Comparison of ENCODE assay signal across 13 mouse cellular contexts in genomic region chr17:63607021-63607751, GRCm38 (mm10).
DNase-seq lines count a peak whose midpoint lies in the region; ATAC-seq and TF ChIP-seq lines count a peak whose summit lies in the region.
"Had no signal": no experiment of that assay in that cellular context is flagged by ENCODE, and none has a peak within 500 bp of the region (broad histone marks: within the 10 kb centered on the region; RNA-seq: fewer than 3 reads in every experiment).

No protein-coding gene starts in this region.

- H3K4me3 ChIP-seq in lung, postnatal 0 days (ENCODE audit: low read depth, low read length) = no peak overlapping the region
- H3K4me3 ChIP-seq in forebrain, embryonic 16.5 days (replicated peaks; ENCODE audit: low read length) = no peak overlapping the region
- H3K4me3 ChIP-seq: heart, embryonic 15.5 days; left cerebral cortex, adult 2 months; limb, embryonic 12.5 days had no signal

- 55% methylated on average over 7 of the region's 7 CpGs for WGBS in lung, postnatal 0 days
- 16% methylated on average over 7 of the region's 7 CpGs for WGBS in forebrain, embryonic 16.5 days

- H3K9ac ChIP-seq in lung, postnatal 0 days (replicated peaks; ENCODE audit: low read depth) = no peak overlapping the region
- H3K9ac ChIP-seq in forebrain, embryonic 16.5 days (replicated peaks; ENCODE audit: low read depth, low read length) = no peak overlapping the region
- H3K9ac ChIP-seq: heart, embryonic 15.5 days; limb, embryonic 12.5 days had no signal

- no peak overlapping the region for H3K27ac ChIP-seq in lung, postnatal 0 days (ENCODE audit: low read length)
- 0 out of 2 replicates have a peak overlapping the region, but pooled peaks have one; percentile 15 for H3K27ac ChIP-seq in forebrain, embryonic 16.5 days (ENCODE audit: low read length)
- H3K27ac ChIP-seq: heart, embryonic 15.5 days; left cerebral cortex, adult 2 months; limb, embryonic 12.5 days had no signal

- ATAC-seq in lung, postnatal 0 days = peak; percentile 70
- peak; percentile 52 for ATAC-seq in forebrain, embryonic 16.5 days

- DNase-seq in lung, postnatal 0 days (ENCODE audit: low spot score) = peak; percentile 44
- no peak for DNase-seq in lung, postnatal 14 days
- DNase-seq in cerebellum, adult 11 months = peak; percentile 45
- peak; percentile 30 for DNase-seq in cerebellum, postnatal 10 days
- no peak for DNase-seq in gastrocnemius, postnatal 4 days (ENCODE audit: low spot score in 2 of 2)
- no peak for DNase-seq in right cerebral cortex, postnatal 4 days
- DNase-seq: adrenal gland, postnatal 14 days; kidney, adult 9 months; right cerebral cortex, adult 18-20 months had no signal

- 0 out of 2 replicates have a peak, but pooled peaks have one; percentile 12 for TF ChIP-seq EP300 in lung, postnatal 0 days (IDR thresholded peaks at IDR 0.05)

- no peaks in the 10 kb centered on the region for H3K27me3 ChIP-seq in lung, postnatal 0 days (replicated peaks; ENCODE audit: insufficient read depth, low read length)
- H3K27me3 ChIP-seq in forebrain, embryonic 16.5 days (replicated peaks; ENCODE audit: control insufficient read depth, insufficient read depth, low read length) = no peaks in the 10 kb centered on the region
- H3K27me3 ChIP-seq: heart, embryonic 15.5 days; limb, embryonic 12.5 days had no signal

- H3K36me3 ChIP-seq in lung, postnatal 0 days (ENCODE audit: insufficient read depth, low read length) = no peaks in the 10 kb centered on the region
- H3K36me3 ChIP-seq in forebrain, embryonic 16.5 days (ENCODE audit: control insufficient read depth, insufficient read depth) = no peaks in the 10 kb centered on the region
- H3K36me3 ChIP-seq: heart, embryonic 15.5 days; limb, embryonic 12.5 days had no signal

- no peaks in the 10 kb centered on the region for H3K4me1 ChIP-seq in lung, postnatal 0 days (ENCODE audit: insufficient read depth, low read depth, low read length)
- peaks cover 7% of the 10 kb centered on the region; the same call in 1 of the 2 replicates for H3K4me1 ChIP-seq in forebrain, embryonic 16.5 days (replicated peaks; ENCODE audit: control insufficient read depth, insufficient read depth, low read length)
- H3K4me1 ChIP-seq: heart, embryonic 15.5 days; limb, embryonic 12.5 days had no signal

- no peak for TF ChIP-seq CTCF in lung, postnatal 0 days (IDR thresholded peaks at IDR 0.05)

- no peak overlapping the region for H3K4me2 ChIP-seq in lung, postnatal 0 days (replicated peaks; ENCODE audit: low read depth, low read length)
- H3K4me2 ChIP-seq in forebrain, embryonic 16.5 days (ENCODE audit: low read length) = no peak overlapping the region
- H3K4me2 ChIP-seq: heart, embryonic 15.5 days; limb, embryonic 12.5 days had no signal

- no peaks in the 10 kb centered on the region for H3K9me3 ChIP-seq in lung, postnatal 0 days (ENCODE audit: low read length)
- no peaks in the 10 kb centered on the region for H3K9me3 ChIP-seq in forebrain, embryonic 16.5 days (ENCODE audit: control insufficient read depth, low read length)
- H3K9me3 ChIP-seq: heart, embryonic 15.5 days; limb, embryonic 12.5 days had no signal

Comparison
In these comparisons a context has a peak if more than half of its experiments do, and no peak if none do; other contexts are left out.
1. DNase-seq: peak in lung, postnatal 0 days (single experiment), cerebellum, adult 11 months (single experiment) and cerebellum, postnatal 10 days (2 of 2); none in lung, postnatal 14 days (single experiment), gastrocnemius, postnatal 4 days (0 of 2) and right cerebral cortex, postnatal 4 days (single experiment).